Mouse (Mus musculus): Measurements from ENCODE around the gene Cd68.
"Not testable (repeated sequence)": the region's sequence is repeated elsewhere in the genome, so short reads cannot be mapped to it uniquely, and the experiment has no call there.

Cd68 gene

DNA sequence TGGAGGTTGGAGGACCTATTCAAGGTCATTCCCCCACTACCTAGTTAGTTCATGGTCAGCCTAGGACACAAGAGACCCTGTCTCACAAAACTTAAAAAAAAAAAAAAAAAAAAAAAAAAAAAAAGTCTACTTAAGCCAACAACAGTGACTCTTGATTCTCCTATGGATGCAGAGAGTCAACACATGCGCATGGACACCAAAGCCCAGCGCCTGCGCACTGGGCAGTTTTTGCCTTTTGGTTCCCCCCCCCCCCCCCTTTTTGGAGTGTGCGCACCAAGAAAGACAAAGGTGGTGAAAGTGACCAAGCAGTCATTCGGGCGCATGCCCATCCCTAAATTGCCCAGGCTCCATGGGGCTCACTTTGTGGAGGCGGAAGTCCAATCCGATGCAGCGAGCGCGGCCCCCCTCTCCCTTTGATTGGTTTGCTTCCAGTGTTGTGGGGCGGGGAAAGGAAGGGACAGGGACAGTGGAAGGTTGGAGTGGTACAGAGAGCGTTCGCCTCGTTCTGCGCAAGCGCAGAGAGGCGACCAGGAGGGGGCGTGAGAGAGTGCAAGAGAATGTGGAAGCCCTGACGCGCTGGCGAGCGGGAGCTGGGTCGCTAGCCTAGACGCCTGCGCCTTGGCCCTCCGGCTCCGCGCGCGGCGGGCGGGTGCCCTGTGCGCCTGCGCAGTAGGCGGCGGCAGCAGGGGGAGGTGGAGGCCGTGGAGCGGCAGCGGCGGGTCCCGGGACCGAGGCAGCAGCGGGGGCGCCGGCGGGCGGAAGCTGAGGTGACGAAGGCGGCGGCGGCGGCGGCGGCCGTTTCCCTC is 33.5 kb downstream of the Cd68 start, which contains the start of gene Fxr2:
Gene Fxr2, plus strand, starts transcription at position 707 of the 806 bp plus-strand sequence.
- in situ Hi-C loops (cut with MboI; ENCODE audit: low sequenced_read_pairs) = no loop called here

DNA sequence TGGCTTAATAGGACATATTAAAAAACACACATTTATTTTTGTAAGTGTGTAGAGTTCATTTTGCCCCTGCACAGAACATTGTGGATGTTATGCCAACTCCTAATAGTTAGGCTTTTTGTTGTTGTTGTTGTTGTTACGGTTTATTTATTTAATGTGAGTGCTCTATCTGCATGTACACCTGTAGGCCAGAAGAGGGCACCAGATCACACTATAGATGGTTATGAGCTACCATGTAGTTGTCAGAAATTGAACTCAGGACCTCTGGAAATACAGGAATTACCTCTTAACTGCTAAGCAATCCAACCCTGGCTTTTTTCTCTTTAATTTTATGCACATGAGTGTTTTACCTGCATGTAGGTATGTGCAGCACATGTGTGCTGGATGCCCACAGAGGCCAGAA is 36.2 kb downstream of the Cd68 start:
- in situ Hi-C loops (cut with MboI; ENCODE audit: low sequenced_read_pairs) = no loop called here

DNA sequence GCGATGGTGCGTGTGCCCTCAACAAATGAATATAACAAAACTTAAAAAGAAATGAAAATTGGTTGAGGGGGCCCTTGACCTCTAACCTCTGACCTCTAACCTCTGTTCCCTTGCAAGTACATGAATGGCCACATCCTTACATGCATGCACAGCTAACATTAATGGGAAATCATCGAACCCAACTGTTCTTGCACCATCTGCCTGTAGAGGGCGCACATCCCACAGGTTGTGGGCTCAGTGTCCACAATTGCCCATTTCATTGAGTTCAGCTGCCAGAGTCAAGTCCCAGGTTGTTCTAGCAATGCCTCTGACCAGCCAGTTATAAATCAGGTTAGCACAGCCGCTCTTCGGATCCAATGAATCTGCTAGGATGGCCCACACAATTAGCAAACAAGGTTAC is 37.7 kb downstream of the Cd68 start:
- in situ Hi-C loops (cut with MboI; ENCODE audit: low sequenced_read_pairs) = no loop called here

DNA sequence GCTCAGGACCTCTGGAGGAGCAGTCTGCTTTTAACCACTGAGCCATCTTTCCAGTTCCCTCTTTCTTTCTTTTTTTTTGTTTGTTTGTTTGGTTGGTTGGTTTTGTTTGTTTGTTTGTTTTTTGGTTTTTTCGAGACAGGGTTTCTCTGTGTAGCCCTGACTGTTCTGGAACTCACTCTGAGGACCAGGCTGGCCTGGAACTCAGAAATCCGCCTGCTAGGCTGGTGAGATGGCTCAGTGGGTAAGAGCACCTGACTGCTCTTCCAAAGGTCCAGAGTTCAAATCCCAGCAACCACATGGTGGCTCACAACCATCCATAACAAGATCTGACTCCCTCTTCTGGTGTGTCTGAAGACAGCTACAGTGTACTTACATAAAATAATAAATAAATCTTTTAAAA is 41.6 kb downstream of the Cd68 start:
- in situ Hi-C loops (cut with MboI; ENCODE audit: low sequenced_read_pairs) = not testable (repeated sequence)

DNA sequence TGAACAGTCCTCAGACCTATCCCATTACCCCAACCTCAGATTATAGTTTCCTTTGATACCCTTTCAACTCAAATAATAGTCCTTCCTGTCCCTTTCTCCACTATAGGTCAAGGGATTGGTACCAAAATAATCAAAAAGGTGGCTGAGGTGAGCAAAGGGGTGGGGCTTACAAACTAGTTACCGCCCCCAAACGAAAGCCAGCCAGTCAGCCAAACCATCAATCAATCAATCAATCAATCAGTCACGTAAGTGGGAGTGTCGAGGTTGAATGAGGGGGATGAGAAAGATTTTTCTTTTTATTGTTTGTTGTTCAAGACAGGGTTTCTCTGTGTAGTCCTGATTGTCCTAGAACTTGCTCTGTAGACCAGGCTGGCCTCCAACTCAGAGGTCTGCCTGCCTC is 42.9 kb downstream of the Cd68 start:
- in situ Hi-C loops (cut with MboI; ENCODE audit: low sequenced_read_pairs) = no loop called here

DNA sequence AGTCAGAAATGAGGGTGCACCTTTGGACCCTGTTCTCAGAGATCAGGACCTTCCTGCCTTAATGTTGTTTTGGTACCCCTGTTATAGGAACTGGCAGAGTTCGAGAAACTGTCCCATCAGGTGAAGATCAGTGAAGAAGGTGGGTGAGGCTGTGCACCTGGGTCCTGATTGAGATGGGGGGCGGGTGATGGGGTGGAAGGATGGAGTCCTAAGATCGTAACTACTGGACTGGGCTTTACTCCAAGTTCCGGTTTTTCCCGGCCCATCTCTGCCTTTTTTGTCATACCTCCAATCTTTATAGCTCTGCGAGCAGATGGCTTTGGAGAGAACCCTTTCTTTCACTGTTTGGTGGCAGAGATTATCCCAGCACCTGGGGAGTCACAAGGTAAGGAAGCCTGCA is 43.5 kb downstream of the Cd68 start:
- in situ Hi-C loops (cut with MboI; ENCODE audit: low sequenced_read_pairs) = no loop called here

DNA sequence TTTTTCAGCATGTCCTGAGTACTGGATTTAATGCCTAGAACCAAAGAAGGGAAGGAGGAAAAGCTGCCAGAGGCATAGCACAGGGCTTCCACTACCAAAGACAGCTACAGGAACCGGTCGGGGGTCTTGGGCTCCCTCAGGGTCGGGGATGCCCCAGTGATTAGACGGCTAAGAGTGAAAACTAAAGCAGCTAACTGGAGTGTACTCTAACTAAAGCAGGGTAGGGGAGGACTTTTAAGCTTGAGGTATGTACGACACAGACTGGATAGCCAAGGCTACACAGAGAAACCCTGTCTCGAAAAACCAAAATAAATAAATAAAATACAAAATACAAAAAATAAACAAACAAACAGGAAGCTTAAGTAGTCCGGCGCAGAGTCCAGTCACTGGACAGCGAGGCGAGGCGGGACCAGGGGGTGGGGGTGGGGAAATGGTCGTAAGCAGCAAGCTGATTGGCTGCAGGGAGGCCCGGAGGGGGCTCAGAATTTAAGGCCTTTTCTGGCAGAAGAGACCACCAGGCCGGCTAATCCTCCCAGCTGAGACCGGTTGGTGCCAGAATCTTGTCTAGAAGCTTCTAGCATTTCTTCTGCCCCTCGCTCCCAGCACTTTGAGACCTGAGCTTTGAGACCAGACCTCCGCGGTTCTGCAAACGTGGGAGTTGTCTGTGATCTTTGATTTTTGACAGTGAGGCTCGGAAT is 44.2 kb downstream of the Cd68 start, which contains the start of gene Sat2:
Gene Sat2, plus strand, starts transcription at position 454 of the 698 bp plus-strand sequence.
- in situ Hi-C loops (cut with MboI; ENCODE audit: low sequenced_read_pairs) = no loop called here

DNA sequence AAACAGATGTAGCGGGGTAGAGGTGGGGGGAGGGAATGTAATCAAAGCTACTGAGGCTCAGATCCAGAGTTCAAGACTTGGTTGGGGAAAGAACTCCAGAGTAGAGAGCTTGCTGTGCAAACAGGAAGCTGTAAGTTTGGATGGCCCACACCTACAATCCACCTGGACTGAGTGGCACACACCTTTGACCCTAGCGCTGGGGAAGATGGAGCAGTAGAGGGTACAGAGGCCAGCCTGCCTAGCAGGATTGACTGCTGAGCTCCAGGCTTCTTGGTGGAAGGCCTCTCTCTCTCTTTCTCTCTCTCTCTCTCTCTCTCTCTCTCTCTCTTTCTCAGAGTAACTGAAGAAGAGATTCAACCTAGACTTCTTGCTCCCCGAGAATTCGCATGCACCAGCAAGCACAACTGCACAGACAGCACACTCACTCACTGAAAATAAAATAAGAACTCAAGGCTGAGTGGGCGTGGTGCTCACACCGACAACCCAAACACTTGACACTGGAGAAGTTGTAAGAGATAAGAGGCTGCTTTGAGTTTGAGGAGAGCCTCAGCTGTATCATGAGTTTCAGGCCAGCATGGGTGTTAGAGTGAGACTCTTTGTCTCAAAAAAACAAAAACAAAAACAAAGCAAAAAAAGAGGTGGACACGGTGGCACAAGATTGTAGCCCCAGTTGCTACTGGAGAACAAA is 45.4 kb downstream of the Cd68 start:
- in situ Hi-C loops (cut with MboI; ENCODE audit: low sequenced_read_pairs) = no loop called here

DNA sequence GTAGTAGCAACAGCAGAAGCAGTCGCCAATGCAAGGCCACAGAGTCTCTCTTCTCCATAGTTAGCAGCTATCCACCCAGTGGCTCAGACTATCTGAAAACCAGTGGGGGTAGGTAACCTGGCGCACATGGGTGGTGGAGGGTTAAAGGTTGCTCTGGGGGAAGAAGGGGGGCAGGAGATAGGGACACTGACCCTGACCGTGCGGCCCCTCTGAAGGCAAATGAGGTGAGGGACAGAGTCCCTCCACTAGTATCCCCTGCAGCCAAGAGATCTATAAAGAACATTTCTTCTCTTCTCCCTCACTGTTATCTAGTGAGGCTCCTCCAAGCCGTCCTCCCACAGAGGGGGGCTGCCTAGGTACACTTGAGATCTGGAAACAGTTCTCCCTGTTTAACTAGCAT is 48.1 kb downstream of the Cd68 start, which contains the start of gene Shbg:
Gene Shbg, minus strand, starts transcription at position 101 of the 400 bp plus-strand sequence.
- in situ Hi-C loops (cut with MboI; ENCODE audit: low sequenced_read_pairs) = no loop called here

DNA sequence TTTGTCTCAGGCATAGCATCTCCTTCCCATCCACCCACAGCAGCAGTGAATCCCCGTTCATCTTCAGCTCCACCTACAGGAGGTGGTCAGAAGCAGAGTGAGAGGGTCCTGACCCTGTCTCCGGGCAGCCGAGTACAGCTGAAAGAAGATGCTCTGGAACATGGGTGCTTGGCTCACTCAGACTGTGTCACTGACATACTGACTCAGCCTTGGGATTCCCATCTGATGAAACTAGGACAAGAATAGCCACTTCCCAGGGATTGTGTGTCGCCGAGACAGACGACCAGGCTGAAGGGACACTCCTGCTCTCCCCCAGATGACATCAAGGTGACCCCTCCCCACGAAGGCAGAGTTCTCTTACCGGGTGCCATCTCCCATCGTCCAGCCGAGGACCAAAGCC is 49.2 kb downstream of the Cd68 start:
- in situ Hi-C loops (cut with MboI; ENCODE audit: low sequenced_read_pairs) = no loop called here

DNA sequence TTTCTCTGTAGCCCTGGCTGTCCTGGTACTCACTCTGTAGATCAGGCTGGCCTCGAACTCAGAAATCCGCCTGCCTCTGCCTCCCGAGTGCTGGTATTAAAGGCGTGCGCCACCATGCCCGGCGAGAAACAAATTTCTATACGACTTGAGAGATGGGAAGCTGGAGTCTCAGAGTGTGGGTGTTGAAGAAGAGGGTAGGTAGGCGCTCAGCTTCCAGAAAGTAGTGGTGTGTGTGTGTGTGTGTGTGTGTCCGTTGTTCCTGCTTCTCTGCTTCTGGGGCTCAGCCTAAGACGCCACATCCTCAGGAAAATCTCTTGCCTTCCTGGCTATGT is 51.7 kb downstream of the Cd68 start:
- in situ Hi-C loops (cut with MboI; ENCODE audit: low sequenced_read_pairs) = not testable (repeated sequence)

All from CH12F3 (cell line).